Mouse (Mus musculus) myocyte (in vitro differentiated cells): ENCODE results near the gene Tnfrsf18.

Experiments used
- MAX ChIP-seq: IDR thresholded peaks from one replicate; pipeline ENCODE4 v1.6.1; 2011; ENCODE audit warnings: low read depth, mild to moderate bottlenecking, control low read depth
- MYOG ChIP-seq, 3 experiments: IDR thresholded peaks; one replicate each; pipeline ENCODE4 v1.6.1; 2011; ENCODE audit warnings: control low read depth in 2 of 3, low read depth in 2 of 3, mild to moderate bottlenecking in 2 of 3; ENCODE audit not compliant: insufficient read length in 2 of 3, control insufficient read depth in 1 of 3, insufficient read depth in 1 of 3
- POLR2A ChIP-seq: IDR thresholded peaks from one replicate; pipeline ENCODE4 v1.6.1; 2011; ENCODE audit warnings: low read depth, mild to moderate bottlenecking, control low read depth, moderate library complexity; ENCODE audit not compliant: insufficient read length
- POLR2AphosphoS2 ChIP-seq: IDR thresholded peaks from one replicate; pipeline ENCODE4 v1.6.1; 2011; ENCODE audit warnings: low read depth, control low read depth; ENCODE audit not compliant: insufficient read length
- USF1 ChIP-seq: IDR thresholded peaks from one replicate; pipeline ENCODE4 v1.6.1; 2011; ENCODE audit warnings: low read depth, mild to moderate bottlenecking, control low read depth, moderate library complexity

GRCm38 (mm10) chr4:156058826-156059225 is 32.9 kb downstream of the Tnfrsf18 start:
- no peak for TF ChIP-seq POLR2A
- no peak for TF ChIP-seq MYOG (IDR thresholded peaks at IDR 0.05; ENCODE audit: control insufficient read depth in 1 of 3, insufficient read depth in 1 of 3, insufficient read length in 2 of 3, low read depth in 2 of 3)
- no peak for TF ChIP-seq MAX
- no peak for TF ChIP-seq POLR2AphosphoS2
- TF ChIP-seq USF1 = no peak
